Mouse (Mus musculus): ENCODE data around the gene Rps11. TPM values are rescaled to one million over a fixed set of nuclear protein-coding genes. Genes with fewer than 3 reads are reported as not detected.
A peak's percentile ranks its signal among the peaks of the same experiment; 100 is the strongest.

Rps11 gene
- total RNA-seq, 2 experiments from 2014 or later: 1,231 to 1,372 TPM

DNA sequence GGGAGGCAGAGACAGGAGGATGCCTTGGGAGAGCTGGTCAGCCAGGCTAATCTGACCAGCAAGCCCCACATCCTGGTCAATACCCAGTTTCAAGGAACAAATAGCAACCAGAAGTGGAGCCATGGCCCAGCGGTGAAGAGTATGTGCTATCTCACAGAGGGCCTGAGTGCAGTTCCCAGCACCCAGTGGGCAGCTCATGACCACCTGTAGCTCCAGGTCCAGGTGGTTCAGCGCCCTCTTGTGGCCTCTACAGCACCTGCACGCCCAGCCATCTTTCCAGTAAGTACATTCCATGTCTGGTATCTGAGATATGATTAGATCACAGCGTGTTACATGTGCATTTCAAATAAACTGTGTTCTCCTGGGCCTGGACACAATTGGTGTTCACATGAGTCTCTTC lies 38.2 kb downstream of the Rps11 start:
- no peak for DNase-seq

DNA sequence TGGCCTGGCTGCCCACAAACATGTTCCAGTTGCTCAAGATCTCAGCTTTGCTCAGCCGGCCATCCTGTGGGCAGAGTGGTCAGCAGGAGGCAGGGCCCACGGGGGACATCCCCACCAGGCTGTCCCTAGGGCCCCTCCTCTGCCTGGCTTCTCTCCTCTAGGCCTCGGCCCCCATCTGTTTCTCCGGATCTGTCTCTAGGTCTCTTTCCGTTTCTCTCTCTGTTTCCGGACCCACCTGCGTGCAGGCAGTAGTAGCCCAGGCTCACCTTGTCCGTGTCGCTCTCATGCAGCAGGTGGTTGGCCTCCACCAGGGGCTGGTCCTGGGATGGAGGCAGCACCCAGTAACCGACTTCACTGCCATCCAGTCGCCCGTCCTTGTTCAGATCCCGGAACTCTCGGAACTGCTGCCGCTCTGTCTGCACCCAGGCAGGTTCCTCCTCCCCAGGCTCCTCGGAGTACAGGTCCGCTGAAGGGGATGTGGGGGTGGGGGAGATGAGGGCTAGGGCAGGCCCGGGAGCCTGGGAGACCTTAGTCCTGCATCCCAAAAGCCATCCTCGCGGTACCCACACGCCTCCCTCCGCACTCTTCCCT lies 40.8 kb downstream of the Rps11 start:
- no peak for DNase-seq

DNA sequence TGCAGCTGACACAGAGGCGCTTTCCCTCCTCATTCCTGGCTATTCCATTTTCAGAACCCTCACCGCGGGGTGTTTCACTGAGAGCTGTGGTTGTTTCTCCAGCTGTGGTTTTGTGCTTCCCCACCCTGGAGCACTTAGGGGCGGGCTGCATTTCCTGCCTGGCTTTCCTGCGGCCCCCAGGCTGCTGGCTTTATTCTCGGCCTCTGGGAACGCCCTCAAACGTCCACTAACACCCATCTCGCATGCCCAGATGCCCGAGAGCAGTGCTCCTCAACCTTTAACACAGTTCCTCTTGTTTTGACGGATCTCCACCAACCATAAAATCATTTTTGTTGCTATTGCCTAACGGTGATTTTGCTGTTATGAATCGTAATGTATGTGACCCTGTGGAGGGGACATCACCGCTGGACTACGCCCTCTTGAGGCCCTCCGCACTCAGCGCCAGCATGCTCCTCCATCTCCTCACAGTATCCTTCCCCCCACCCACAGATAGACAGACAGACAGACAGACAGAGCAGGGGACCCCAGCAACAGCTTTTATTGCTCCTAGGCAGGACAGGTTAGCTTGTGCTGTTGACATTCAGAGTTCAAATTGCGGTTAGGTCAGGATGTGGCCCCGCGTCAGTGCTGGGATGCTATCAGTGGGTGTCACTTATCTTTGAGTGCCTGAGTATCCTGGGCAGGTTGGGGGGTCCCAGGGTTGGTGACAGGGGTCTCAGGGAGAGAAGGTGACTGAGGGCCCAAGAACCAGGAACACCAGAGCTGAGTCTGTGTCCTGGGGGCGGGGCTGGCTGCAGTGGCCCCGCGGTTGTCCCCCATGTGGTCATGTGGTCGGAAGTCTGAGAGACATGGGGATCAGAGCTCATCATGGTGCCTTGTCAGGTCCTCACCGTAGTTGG lies 41.6 kb downstream of the Rps11 start:
- DNase-seq: peak in 1 of 2 experiments; percentile 56

DNA sequence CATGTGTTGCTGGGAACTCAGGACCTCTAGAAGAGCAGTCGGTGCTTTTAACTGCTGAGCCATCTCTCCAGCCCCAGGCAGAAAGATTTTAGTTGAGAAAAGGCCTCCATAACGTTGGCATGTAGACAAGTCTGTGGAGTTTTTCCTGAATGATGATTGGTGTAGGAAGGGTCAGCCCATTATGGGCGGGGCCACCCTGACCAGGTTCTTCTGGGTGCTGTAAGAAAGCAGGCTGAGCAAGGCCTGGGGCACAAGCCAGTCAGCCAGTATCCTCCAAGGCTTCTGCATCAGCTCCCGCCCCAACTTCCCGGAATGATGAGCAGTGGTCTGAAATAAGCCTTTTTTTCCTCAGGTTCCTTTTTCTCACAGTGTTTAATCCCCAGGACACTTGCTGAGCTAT lies 43.2 kb downstream of the Rps11 start:
- DNase-seq: no peak

DNA sequence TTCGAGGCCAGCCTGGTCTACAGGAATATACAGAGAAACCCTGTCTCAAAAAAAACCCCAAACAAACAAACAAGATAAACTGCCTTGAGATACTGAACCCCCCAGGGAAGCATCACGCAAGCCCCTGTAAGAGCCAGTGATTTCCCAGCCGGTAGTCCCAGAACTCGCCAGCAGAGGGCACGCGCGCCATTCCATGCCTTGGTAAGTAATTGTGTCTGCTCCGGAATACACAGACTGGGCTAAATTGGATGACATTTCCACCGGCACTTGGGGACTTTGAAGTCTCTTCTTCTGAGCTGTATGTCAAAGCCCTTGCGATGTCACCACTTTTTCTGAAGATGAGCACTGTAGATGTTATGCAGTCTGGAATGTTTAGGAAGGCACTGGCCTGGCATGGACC lies 44.4 kb downstream of the Rps11 start:
- DNase-seq: peak; percentile 92

DNA sequence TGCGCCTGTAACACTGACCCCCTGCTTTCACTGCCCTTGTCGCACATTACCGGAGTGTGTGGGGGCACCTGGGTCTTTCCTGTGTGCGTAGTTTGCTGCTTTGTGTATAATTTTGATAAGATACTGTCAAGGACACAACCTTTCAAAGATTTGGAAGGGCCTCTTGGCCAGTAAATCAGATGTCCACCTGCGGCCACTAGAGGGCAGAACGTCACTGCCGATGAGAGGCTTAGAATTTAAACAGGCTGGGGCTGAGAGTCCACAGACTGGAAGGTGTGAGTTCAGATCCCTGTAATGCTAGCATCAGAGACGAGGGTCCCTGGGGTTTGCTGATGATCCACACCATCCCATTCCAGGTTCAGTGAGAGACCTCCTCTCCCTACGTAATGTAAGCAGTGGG lies 45.7 kb downstream of the Rps11 start:
- DNase-seq: peak; percentile 85 to 87

- DNase-seq: no peak
Measured at GRCm38 (mm10) chr7:45077829-45078228, 46.4 kb downstream of the Rps11 start.

DNA sequence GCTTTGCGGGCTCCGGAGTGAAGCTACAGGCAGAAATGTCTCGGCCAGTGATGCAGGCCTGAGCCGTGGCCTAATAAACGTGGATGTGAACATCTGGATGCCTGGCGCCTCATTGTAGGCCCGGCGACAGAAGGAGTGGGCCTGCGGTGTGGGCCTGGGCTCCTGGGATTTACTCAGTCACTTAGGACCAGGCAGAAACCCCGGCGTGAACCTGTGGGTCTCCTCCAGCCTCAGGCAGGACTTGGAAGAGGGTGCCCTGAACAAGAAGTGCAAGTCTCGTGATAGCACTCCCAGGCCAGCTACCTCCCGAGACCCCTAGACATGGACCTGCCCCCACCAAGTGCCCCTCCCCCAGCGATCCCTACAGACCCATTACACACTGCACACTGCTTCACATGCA lies 46.9 kb downstream of the Rps11 start:
- no peak for DNase-seq

DNA sequence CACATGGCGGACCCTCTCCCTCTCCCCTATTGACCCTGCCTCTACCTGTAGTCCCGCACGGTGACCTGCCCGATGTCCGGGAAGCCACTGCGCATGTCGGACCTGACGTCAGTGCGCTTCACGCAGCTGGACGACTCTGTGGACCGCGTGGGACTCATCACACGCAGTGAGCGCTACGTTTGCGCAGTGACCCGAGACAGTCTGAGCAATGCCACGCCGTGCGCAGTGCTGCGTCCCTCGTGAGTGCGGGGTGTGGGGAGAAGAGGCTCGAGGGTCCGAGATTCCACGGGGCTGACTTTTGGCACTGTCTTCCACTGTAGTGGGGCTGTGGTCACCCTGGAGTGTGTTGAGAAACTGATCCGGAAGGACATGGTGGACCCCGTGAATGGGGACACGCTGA lies 47.7 kb downstream of the Rps11 start:
- no peak for DNase-seq

- DNase-seq: peak; percentile 64 to 77
Measured at GRCm38 (mm10) chr7:45075405-45075804, 48.8 kb downstream of the Rps11 start.

DNA sequence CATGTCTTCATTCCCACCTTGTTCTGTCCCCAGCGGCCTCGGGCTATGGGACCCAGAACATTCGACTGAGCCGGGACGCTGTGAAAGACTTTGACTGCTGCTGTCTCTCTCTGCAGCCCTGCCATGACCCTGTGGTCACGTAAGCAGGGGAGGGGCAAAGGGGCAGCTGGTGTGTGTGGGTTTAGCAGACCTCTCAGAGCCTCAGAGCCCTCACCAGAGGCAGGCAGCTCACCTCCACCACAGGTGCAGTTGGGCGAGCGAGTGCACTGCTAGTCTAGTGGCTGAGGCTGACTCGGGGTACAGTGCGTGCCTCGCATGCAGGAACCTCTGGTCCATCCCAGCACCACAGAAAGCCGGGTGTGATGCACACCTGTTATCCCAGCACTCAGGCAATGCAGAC lies 50.3 kb downstream of the Rps11 start:
- DNase-seq: no peak

GRCm38 (mm10) chr7:45073171-45073707 lies 51.0 kb downstream of the Rps11 start:
- DNase-seq: no peak

Small RNAs within 50 kb of the gene (microRNA-seq; reads per million reads assigned to microRNA genes)
- gene Mir150 (734 reads per million, percentile 75 among the genes with 10 or more reads in this experiment), gene Mir5121 (68.2 reads per million, percentile 46 among the genes with 10 or more reads in this experiment), gene Mir7055 (not detected)

Other genes with a start within 250 kb of the Rps11 start
- gene Med25, start 231.7 kb downstream of the Rps11 start, total RNA-seq (2021): 10 to 100 TPM; 86.1 to 97.1 TPM
- 10 to 100 TPM; 24.9 to 25.8 TPM for gene Fuz, start 228.4 kb downstream of the Rps11 start, total RNA-seq (2021)
- 100 to 1,000 TPM in 1 of 2 experiments, 10 to 100 TPM in 1; 95.0 to 106 TPM for gene Ap2a1, start 194.9 kb downstream of the Rps11 start, total RNA-seq (2021)
- not detected for gene Tsks, start 181.2 kb downstream of the Rps11 start, total RNA-seq (2021)
- gene Cpt1c, start 149.6 kb downstream of the Rps11 start, total RNA-seq (2021): 10 to 100 TPM in 1 of 2 experiments, 1 to 10 TPM in 1; 8.6 to 10.7 TPM
- 100 to 1,000 TPM; 236 to 262 TPM for gene Prmt1, start 137.9 kb downstream of the Rps11 start, total RNA-seq (2021)
- gene Irf3, start 126.8 kb downstream of the Rps11 start, total RNA-seq (2021): 100 to 1,000 TPM in 1 of 2 experiments, 10 to 100 TPM in 1; 90.4 to 123 TPM
- gene Bcl2l12, start 125.7 kb downstream of the Rps11 start, total RNA-seq (2021): 10 to 100 TPM; 16.5 to 17.4 TPM
- 10 to 100 TPM; 76.9 to 82.6 TPM for gene Scaf1, start 108.1 kb downstream of the Rps11 start, total RNA-seq (2021)
- gene Rras, start 106.5 kb downstream of the Rps11 start, total RNA-seq (2021): 100 to 1,000 TPM in 1 of 2 experiments, 10 to 100 TPM in 1; 98.9 to 101 TPM
- gene Prr12, start 71.6 kb downstream of the Rps11 start, total RNA-seq (2021): 10 to 100 TPM; 47.7 to 59.7 TPM
- 10 to 100 TPM; 50.5 to 65.3 TPM for gene Nosip, start 62.0 kb downstream of the Rps11 start, total RNA-seq (2021)
- 10 to 100 TPM; 18.1 to 20.5 TPM for gene Prrg2, start 61.8 kb downstream of the Rps11 start, total RNA-seq (2021)
- gene Rcn3, start 32.2 kb downstream of the Rps11 start, total RNA-seq (2021): 10 to 100 TPM; 32.2 to 38.3 TPM
- 100 to 1,000 TPM; 116 to 138 TPM for gene Fcgrt, start 20.6 kb downstream of the Rps11 start, total RNA-seq (2021)
- gene Rpl13a, start 4.3 kb upstream of the Rps11 start, total RNA-seq (2021): 1,000 to 10,000 TPM; 1,621 to 1,757 TPM
- not detected for gene Gm45713, start 11.8 kb upstream of the Rps11 start, total RNA-seq (2021)
- 10 to 100 TPM; 15.3 to 25.5 TPM for gene Flt3l, start 12.0 kb upstream of the Rps11 start, total RNA-seq (2021)
- gene Pih1d1, start 29.9 kb upstream of the Rps11 start, total RNA-seq (2021): 10 to 100 TPM; 59.1 to 77.0 TPM
- 10 to 100 TPM; 62.7 to 76.7 TPM for gene Aldh16a1, start 30.1 kb upstream of the Rps11 start, total RNA-seq (2021)
- gene Slc17a7, start 39.5 kb upstream of the Rps11 start, total RNA-seq (2021): under 1 TPM in 1 of 2 experiments, not detected in 1; 0.17 TPM
- not detected for gene Gfy, start 55.1 kb upstream of the Rps11 start, total RNA-seq (2021)
- not detected for gene Pth2, start 56.6 kb upstream of the Rps11 start, total RNA-seq (2021)
- not detected for gene Ccdc155, start 80.5 kb upstream of the Rps11 start, total RNA-seq (2021)
- not detected for gene Dkkl1, start 87.7 kb upstream of the Rps11 start, total RNA-seq (2021)
- gene Tead2, start 91.3 kb upstream of the Rps11 start, total RNA-seq (2021): 10 to 100 TPM; 10.6 to 15.3 TPM
- 1 to 10 TPM; 2.2 to 4.1 TPM for gene Cd37, start 114.7 kb upstream of the Rps11 start, total RNA-seq (2021)
- gene Slc6a16, start 116.6 kb upstream of the Rps11 start, total RNA-seq (2021): not detected
- gene Slc6a21, start 153.1 kb upstream of the Rps11 start, total RNA-seq (2021): under 1 TPM in 1 of 2 experiments, not detected in 1; 0.13 TPM
- gene Trpm4, start 209.3 kb upstream of the Rps11 start, total RNA-seq (2021): 1 to 10 TPM; 5.7 to 8.5 TPM
- gene Hrc, start 210.9 kb upstream of the Rps11 start, total RNA-seq (2021): under 1 TPM in 1 of 2 experiments, not detected in 1; 0.13 TPM
- gene Ppfia3, start 242.6 kb upstream of the Rps11 start, total RNA-seq (2021): 1 to 10 TPM; 1.5 to 1.7 TPM
- gene Lin7b, start 246.1 kb upstream of the Rps11 start, total RNA-seq (2021): 1 to 10 TPM in 1 of 2 experiments, under 1 TPM in 1; 0.70 to 2.8 TPM